Mouse (Mus musculus) hindbrain, embryonic 16.5 days (tissue): ENCODE results near the gene Olfr373. TPM values are rescaled to one million over a fixed set of nuclear protein-coding genes. Genes with fewer than 3 reads are reported as not detected.
"Not testable (repeated sequence)": the region's sequence is repeated elsewhere in the genome, so short reads cannot be mapped to it uniquely, and the experiment has no call there.

ENCODE experiments used
- ATAC-seq: fragments of 200-750 bp; cut with Nextera tagmentation; 2 replicates; pipeline ENCODE4 v1.8.0; 2017; ENCODE audit warnings: moderate TSS enrichment, moderate library complexity
- H3K27ac ChIP-seq: fragments of 300-500 bp; sonication (generic); 2 replicates; pipeline ENCODE4 v1.5.1; 2014; ENCODE audit warnings: low read depth, mild to moderate bottlenecking, control low read depth, low read length, moderate library complexity
- H3K27me3 ChIP-seq: fragments of 300-500 bp; sonication (generic); replicated peaks from 2 replicates; pipeline ENCODE4 v1.6.1; 2014; ENCODE audit warnings: low read length; ENCODE audit not compliant: control insufficient read depth, insufficient read depth
- H3K36me3 ChIP-seq: fragments of 300-500 bp; sonication (generic); 2 replicates; pipeline ENCODE4 v1.6.1; 2014; ENCODE audit warnings: mild to moderate bottlenecking, low read length, moderate library complexity, mixed read lengths; ENCODE audit not compliant: control insufficient read depth, insufficient read depth
- H3K4me1 ChIP-seq: fragments of 300-500 bp; sonication (generic); 2 replicates; pipeline ENCODE4 v1.6.1; 2014; ENCODE audit warnings: low read depth, low read length; ENCODE audit not compliant: control insufficient read depth, insufficient read depth
- H3K4me2 ChIP-seq: fragments of 300-500 bp; sonication (generic); 2 replicates; pipeline ENCODE4 v1.6.1; 2014; ENCODE audit warnings: mild to moderate bottlenecking, low read length, control low read depth, moderate library complexity
- H3K4me3 ChIP-seq: fragments of 300-500 bp; sonication (generic); 2 replicates; pipeline ENCODE4 v1.5.1; 2014; ENCODE audit warnings: mild to moderate bottlenecking, low read length, control low read depth, moderate library complexity
- H3K9ac ChIP-seq: fragments of 300-500 bp; sonication (generic); 2 replicates; pipeline ENCODE4 v1.6.1; 2014; ENCODE audit warnings: low read depth, mild to moderate bottlenecking, control low read depth, low read length, moderate library complexity
- H3K9me3 ChIP-seq: fragments of 300-500 bp; sonication (generic); 2 replicates; pipeline ENCODE4 v1.6.1; 2014; ENCODE audit warnings: mild to moderate bottlenecking, low read length, moderate library complexity; ENCODE audit not compliant: control insufficient read depth
- WGBS: fragments of 180-500 bp; shearing (Covaris S2); extraction: QIAGEN DNeasy Blood & Tissue Kit; methylation state at CpG from one replicate; pipeline ENCODE4 v1.1.7; 2014; 5-methylcytosine and 5-hydroxymethylcytosine counted together
- polyA plus RNA-seq: library from polyadenylated mRNA; unstranded; fragments of >200 nt; fragmentation: Nextera tagmentation; extraction: Ambion mirVana; gene quantifications from 2 replicates; pipeline ENCODE4 v1.2.1, GENCODE M21; 2015

Olfr373 gene
- polyA plus RNA-seq, 1 experiment from 2014 or later: not detected

DNA sequence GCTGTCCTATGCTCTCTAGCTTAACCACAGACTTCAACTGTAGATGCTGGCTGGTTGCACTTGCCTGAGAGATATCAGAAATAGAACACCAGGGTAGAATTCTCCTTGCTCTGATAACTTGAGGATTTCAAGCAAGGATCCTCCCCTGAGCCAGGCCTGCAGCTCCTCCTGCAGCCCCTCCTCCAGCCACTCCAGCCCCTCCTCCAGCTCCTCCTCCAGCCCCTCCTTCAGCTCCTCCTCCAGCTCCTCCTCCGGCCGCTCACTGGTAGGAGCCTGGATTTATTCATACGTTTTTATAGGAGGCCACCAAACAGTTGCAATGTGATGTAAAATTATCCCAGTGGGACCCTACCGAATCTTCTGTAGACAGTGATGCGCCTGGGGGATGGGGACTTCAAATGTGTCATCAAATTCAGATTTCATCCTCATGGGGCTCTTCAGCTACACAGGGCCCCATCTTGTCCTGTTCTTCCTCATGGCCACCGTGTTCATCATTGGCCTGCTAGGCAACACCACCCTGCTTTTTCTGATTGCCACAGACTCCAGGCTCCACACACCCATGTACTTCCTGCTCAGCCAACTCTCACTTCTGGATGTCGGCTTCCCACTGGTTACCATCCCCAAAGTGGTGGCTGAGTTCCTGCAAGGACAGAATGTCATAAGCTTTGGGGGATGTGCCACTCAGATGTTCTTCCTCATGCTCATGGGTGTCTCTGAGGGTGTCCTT is 16.6 kb downstream of the Olfr373 start:
- not testable (repeated sequence) for H3K27me3 ChIP-seq, H3K4me2 ChIP-seq, H3K36me3 ChIP-seq, ATAC-seq, H3K27ac ChIP-seq, H3K9me3 ChIP-seq, H3K4me1 ChIP-seq, H3K9ac ChIP-seq, H3K4me3 ChIP-seq
- 65% methylated on average over 6 of the region's 7 CpGs for WGBS

DNA sequence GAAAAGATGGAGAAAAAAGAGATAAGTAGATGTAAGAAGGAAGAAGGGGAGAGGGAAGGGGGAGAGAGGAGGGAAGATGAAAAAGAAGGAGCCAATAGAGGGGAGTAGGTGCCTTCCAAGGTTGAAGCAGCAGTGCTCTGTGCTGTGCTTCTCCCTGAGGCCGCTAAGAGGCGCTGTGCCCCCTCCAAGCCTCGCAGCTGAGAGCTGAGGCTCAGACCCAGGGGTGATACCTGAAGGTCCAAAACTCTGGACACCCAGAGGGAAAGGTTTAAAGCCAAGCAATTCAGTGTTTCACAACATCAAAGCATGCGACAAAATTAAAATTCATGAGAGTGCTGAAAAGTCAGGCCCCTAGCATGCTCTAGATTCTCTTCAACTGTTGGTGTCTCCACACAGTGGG is 22.2 kb downstream of the Olfr373 start:
- Histone ChIP-seq H3K4me1 (no peaks in the 10 kb centered on the region), H3K27me3 (no peaks in the 10 kb centered on the region), H3K9ac (no peak overlapping the region), H3K4me3 (no peak overlapping the region), H3K9me3 (0 out of 2 replicates have a peak, but pooled peaks cover 3% of the 10 kb centered on the region), H3K4me2 (no peak overlapping the region), H3K36me3 (no peaks in the 10 kb centered on the region), H3K27ac (no peak overlapping the region)
- 26% methylated on average over 4 of the region's 4 CpGs for WGBS
- ATAC-seq: no peak

DNA sequence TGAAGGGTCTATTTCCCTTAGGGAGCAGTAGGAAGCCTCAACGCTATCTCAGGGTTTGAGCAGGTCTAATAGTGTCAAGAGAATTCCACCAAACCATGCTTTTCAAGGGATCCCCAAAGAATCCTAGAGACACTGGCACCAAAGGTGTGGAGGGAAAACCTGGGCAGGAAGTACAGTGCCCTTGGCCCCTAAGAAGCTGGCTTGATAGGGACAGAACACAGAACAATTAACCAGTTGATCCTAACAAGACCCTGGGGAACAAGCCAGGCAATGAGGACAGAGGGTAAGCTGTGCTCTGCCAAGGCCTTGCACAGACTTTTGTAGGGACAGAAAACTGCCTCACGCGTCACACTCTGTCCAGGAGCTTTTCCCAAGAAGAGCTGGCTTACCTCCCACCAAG is 23.8 kb downstream of the Olfr373 start, which contains the start of gene Olfr374:
Gene Olfr374 (plus strand): TSS at position 301 of the 400 bp plus-strand sequence.
- no peak for ATAC-seq
- Histone ChIP-seq H3K27ac (no peak within 1 kb of the TSS), H3K4me1 (no peaks in the 10 kb centered on the region), H3K4me3 (no peak within 1 kb of the TSS), H3K27me3 (no peaks in the 10 kb centered on the region), H3K4me2 (no peak within 1 kb of the TSS), H3K9me3 (0 out of 2 replicates have a peak, but pooled peaks cover 3% of the 10 kb centered on the region), H3K36me3 (no peaks in the 10 kb centered on the region), H3K9ac (no peak within 1 kb of the TSS)
- WGBS: 90% methylated on average over 3 of the region's 3 CpGs

DNA sequence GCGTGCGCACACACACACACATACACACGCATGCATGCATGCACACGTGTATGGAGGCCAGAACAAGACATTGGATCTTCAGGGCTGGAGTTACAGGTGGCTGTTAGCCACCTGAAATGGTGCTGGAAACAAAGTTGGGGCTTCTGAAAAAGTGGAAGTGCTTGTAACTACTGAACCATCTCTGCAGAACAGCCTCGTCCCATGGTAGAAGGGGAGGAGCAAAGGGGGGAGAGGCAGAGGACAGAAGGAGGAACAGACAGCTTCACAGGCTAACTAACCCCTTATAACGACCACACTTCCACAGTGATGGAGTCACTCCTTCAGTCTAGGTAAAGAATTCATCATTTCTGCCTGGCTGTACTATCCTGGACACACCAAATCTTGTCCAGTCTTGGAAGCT is 27.9 kb downstream of the Olfr373 start:
- H3K4me2 ChIP-seq: no peak overlapping the region
- no peak overlapping the region for H3K4me3 ChIP-seq
- 84% methylated on average over 6 of the region's 6 CpGs for WGBS
- no peak overlapping the region for H3K27ac ChIP-seq
- no peaks in the 10 kb centered on the region for H3K36me3 ChIP-seq
- no peak overlapping the region for H3K9ac ChIP-seq
- H3K4me1 ChIP-seq: no peaks in the 10 kb centered on the region
- no peaks in the 10 kb centered on the region for H3K9me3 ChIP-seq
- no peaks in the 10 kb centered on the region for H3K27me3 ChIP-seq
- ATAC-seq: no peak

DNA sequence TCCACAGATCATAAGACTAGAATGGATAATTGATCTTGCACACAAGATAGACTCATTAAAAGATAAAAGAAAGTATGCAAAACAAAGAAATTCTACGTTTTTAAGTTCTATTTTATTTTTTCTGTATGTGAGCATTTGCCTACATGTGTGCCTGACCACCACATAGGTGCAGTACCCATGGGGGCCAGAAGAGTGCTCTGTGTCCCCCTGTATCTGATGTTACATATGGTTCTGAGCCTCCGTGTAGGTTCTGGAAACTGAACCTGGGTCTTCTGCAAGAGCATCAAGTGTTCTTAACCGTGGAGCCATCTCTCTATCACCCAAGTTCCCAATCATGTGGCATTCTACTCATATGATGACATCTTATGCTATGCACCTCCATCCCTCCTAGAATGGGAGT is 29.5 kb downstream of the Olfr373 start:
- H3K27me3 ChIP-seq: no peaks in the 10 kb centered on the region
- H3K4me2 ChIP-seq: no peak overlapping the region
- no peaks in the 10 kb centered on the region for H3K9me3 ChIP-seq
- 69% methylated on average over 3 of the region's 3 CpGs for WGBS
- H3K4me3 ChIP-seq: no peak overlapping the region
- H3K27ac ChIP-seq: no peak overlapping the region
- no peaks in the 10 kb centered on the region for H3K36me3 ChIP-seq
- ATAC-seq: no peak
- no peaks in the 10 kb centered on the region for H3K4me1 ChIP-seq
- H3K9ac ChIP-seq: no peak overlapping the region

DNA sequence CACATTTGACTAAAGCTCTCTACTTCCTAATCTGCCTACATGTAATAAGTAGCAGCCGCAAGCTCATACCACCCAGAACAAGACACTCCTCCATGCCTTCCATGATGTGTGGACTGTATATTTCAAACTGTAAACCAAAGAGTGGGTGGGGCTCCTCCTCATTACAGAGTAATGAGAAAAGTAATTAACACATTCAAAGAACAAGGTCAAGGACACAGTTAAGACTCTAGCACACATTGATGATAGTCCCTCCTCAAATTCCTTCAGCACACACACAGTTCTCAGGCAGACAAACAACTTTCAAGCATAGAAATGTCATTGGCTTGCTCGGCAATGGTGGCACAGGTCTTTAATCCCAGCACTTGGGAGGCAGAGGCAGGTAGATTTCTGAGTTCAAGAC is 32.2 kb downstream of the Olfr373 start:
- H3K4me2 ChIP-seq: no peak overlapping the region
- no peaks in the 10 kb centered on the region for H3K4me1 ChIP-seq
- 89% methylated on average over 2 of the region's 2 CpGs for WGBS
- no peak for ATAC-seq
- H3K27ac ChIP-seq: no peak overlapping the region
- H3K4me3 ChIP-seq: no peak overlapping the region
- no peaks in the 10 kb centered on the region for H3K9me3 ChIP-seq
- H3K27me3 ChIP-seq: no peaks in the 10 kb centered on the region
- no peaks in the 10 kb centered on the region for H3K36me3 ChIP-seq
- H3K9ac ChIP-seq: no peak overlapping the region

DNA sequence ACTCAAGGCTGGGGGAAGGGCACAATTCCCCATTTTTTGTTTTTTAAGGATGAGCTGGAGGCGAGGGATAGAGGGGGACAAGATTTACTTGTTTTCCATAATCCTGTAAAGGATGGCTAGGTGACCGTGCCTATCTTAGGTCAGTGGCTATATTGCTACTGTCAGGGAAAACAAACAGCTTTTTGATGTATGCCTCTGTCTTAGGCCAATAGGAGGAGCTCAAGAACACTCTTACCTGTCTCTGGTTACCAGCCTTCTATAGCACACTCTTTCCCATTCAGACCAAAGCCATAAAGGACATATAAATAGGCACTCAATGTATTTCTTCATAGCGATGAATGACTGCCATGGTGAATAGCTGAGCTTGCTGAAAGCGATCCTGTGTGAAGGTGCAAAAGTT is 35.6 kb downstream of the Olfr373 start:
- H3K36me3 ChIP-seq: no peaks in the 10 kb centered on the region
- WGBS: 50% methylated on average over 4 of the region's 4 CpGs
- no peak overlapping the region for H3K4me3 ChIP-seq
- no peaks in the 10 kb centered on the region for H3K4me1 ChIP-seq
- no peaks in the 10 kb centered on the region for H3K27me3 ChIP-seq
- H3K27ac ChIP-seq: no peak overlapping the region
- H3K9ac ChIP-seq: no peak overlapping the region
- no peaks in the 10 kb centered on the region for H3K9me3 ChIP-seq
- no peak for ATAC-seq
- no peak overlapping the region for H3K4me2 ChIP-seq

DNA sequence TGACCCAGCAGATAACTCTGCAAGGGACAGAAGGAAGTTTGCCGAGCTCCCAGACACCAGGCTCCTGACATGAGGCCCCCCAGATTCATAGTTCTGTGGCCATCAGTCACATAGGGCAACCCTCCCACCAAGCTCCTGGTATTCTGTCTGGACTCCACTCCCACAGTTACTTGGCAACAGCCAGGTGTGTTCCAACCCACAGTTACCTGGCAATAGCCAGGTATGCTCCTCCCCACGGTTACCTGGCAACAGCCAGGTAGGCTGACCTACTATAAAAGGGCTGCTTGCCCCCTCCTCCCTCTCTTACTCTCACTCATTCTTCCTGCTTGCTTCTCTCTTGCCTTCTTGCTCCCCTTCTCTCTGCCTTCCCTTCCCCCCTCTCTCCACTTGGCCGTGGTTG is 38.5 kb downstream of the Olfr373 start:
- not testable (repeated sequence) for H3K27me3 ChIP-seq, H3K4me1 ChIP-seq, H3K4me2 ChIP-seq, H3K36me3 ChIP-seq, H3K27ac ChIP-seq, H3K9ac ChIP-seq, H3K4me3 ChIP-seq, H3K9me3 ChIP-seq, ATAC-seq
- 76% methylated on average over 3 of the region's 3 CpGs for WGBS

DNA sequence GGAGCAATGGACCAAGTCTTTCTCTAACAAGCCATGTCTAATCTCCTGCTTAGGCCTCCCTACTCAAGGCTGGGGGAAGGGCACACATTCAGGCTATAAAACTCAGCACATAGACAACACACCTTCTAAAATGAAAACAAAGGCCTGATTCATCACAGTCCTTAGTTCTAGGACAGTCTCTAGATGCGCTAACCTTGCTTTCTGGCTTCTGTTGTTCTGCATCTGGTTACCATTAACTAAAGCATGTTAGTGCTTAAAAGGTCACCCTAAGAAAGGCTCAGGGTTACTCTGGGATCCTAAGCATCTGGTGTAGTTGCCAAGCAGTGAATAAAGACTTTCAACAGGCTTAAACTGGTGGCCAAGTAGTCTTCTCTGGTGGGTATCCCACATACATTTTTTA is 39.0 kb downstream of the Olfr373 start:
- Histone ChIP-seq H3K4me3 (no peak overlapping the region), H3K9ac (no peak overlapping the region), H3K9me3 (no peaks in the 10 kb centered on the region), H3K36me3 (no peaks in the 10 kb centered on the region), H3K27me3 (no peaks in the 10 kb centered on the region), H3K4me1 (no peaks in the 10 kb centered on the region), H3K27ac (no peak overlapping the region), H3K4me2 (no peak overlapping the region)
- ATAC-seq: no peak
- WGBS: 63% methylated on average over 1 of the region's 1 CpGs
